Mouse (Mus musculus) hindbrain, embryonic 10.5 days (tissue): ENCODE measurements at regions not wholly inside any gene's neighbourhood (a gene's known extent, or its start where the extent isn't known, plus 50 kb on each side); places are given as distances from the start of the nearest gene placed in this dataset.

Source experiments
- DNase-seq: peaks from one replicate; pipeline ENCODE4 v3.0.0-alpha.2; 2017; ENCODE audit warnings: low spot score
- H3K27ac ChIP-seq: fragments of 300-500 bp; sonication (generic); 2 replicates; pipeline ENCODE4 v1.5.1; 2016; ENCODE audit warnings: mild to moderate bottlenecking, moderate library complexity
- H3K27me3 ChIP-seq: fragments of 300-500 bp; sonication (generic); 2 replicates; pipeline ENCODE4 v1.6.1; 2016; ENCODE audit warnings: mild to moderate bottlenecking; ENCODE audit not compliant: poor library complexity, insufficient read depth, severe bottlenecking
- H3K36me3 ChIP-seq: fragments of 300-500 bp; sonication (generic); 2 replicates; pipeline ENCODE4 v1.6.1; 2016; ENCODE audit warnings: mild to moderate bottlenecking, moderate library complexity
- H3K4me1 ChIP-seq: fragments of 300-500 bp; sonication (generic); replicated peaks from 2 replicates; pipeline ENCODE4 v1.6.1; 2016; ENCODE audit warnings: mild to moderate bottlenecking
- H3K4me3 ChIP-seq: fragments of 300-500 bp; sonication (generic); 2 replicates; pipeline ENCODE4 v1.5.1; 2016; ENCODE audit warnings: mild to moderate bottlenecking, moderate library complexity
- H3K9me3 ChIP-seq: fragments of 300-500 bp; sonication (generic); 2 replicates; pipeline ENCODE4 v1.6.1; 2016; ENCODE audit warnings: mild to moderate bottlenecking, moderate library complexity
- WGBS: fragments of 180-500 bp; shearing (Covaris S2); methylation state at CpG from one replicate; pipeline ENCODE4 v1.1.7; 2016; 5-methylcytosine and 5-hydroxymethylcytosine counted together

GRCm38 (mm10) chr3:115819401-115820138 lies 68.1 kb upstream of the Dph5 start:
- no peak overlapping the region for H3K4me3 ChIP-seq
- no peak for DNase-seq
- H3K27ac ChIP-seq: no peak overlapping the region
- H3K9me3 ChIP-seq: no peaks in the 10 kb centered on the region
- H3K4me1 ChIP-seq: no peaks in the 10 kb centered on the region; the same call in none of the 2 replicates
- H3K27me3 ChIP-seq: no peaks in the 10 kb centered on the region
- whole genome bisulfite sequencing: 65% methylated on average over 7 of the region's 7 CpGs
- no peaks in the 10 kb centered on the region for H3K36me3 ChIP-seq

- WGBS: 74% methylated on average over 8 of the region's 8 CpGs
- H3K27me3 ChIP-seq: no peaks in the 10 kb centered on the region
- DNase-seq: no peak
- H3K4me1 ChIP-seq: no peaks in the 10 kb centered on the region; the same call in none of the 2 replicates
- no peaks in the 10 kb centered on the region for H3K36me3 ChIP-seq
- H3K4me3 ChIP-seq: no peak overlapping the region
- no peak overlapping the region for H3K27ac ChIP-seq
- no peaks in the 10 kb centered on the region for H3K9me3 ChIP-seq
Observed at GRCm38 (mm10) chr3:115820139-115820481, 67.5 kb upstream of the Dph5 start.

GRCm38 (mm10) chr3:115821627-115822026 lies 66.0 kb upstream of the Dph5 start:
- Histone ChIP-seq H3K36me3 (no peaks in the 10 kb centered on the region), H3K27ac (no peak overlapping the region), H3K27me3 (no peaks in the 10 kb centered on the region), H3K9me3 (no peaks in the 10 kb centered on the region), H3K4me3 (no peak overlapping the region), H3K4me1 (no peaks in the 10 kb centered on the region; the same call in none of the 2 replicates)
- no peak for DNase-seq
- 84% methylated on average over 2 of the region's 2 CpGs for WGBS

GRCm38 (mm10) chr3:115822491-115822890 lies 65.1 kb upstream of the Dph5 start:
- Histone ChIP-seq H3K4me3 (no peak overlapping the region), H3K9me3 (no peaks in the 10 kb centered on the region), H3K27ac (no peak overlapping the region), H3K36me3 (no peaks in the 10 kb centered on the region), H3K27me3 (no peaks in the 10 kb centered on the region), H3K4me1 (no peaks in the 10 kb centered on the region; the same call in none of the 2 replicates)
- DNase-seq: no peak
- 71% methylated on average over 6 of the region's 6 CpGs for WGBS

GRCm38 (mm10) chr3:115823741-115824140 lies 63.9 kb upstream of the Dph5 start:
- Histone ChIP-seq H3K36me3 (no peaks in the 10 kb centered on the region), H3K9me3 (no peaks in the 10 kb centered on the region), H3K4me3 (no peak overlapping the region), H3K27me3 (no peaks in the 10 kb centered on the region), H3K4me1 (no peaks in the 10 kb centered on the region; the same call in none of the 2 replicates), H3K27ac (no peak overlapping the region)
- WGBS: 92% methylated on average over 5 of the region's 5 CpGs
- DNase-seq: no peak

DNA sequence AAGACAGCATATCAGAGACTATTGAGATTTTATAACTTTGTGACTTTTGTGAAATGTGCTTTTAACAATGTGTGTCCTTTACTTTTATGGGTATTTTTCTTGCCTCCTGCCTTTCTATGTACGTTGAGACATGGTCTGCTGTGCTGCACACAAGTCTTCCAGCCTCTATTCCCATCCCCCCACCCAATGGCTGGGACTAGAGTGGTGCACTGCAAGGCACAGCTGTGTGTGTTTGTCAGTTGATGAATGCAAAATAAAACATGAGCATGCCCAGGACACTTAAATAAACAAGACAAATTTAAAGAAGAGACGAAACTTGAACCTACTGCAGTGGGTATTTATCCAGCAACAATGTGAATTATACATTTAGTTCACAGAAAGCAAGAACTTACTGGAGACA lies 62.8 kb upstream of the Dph5 start:
- no peak overlapping the region for H3K4me3 ChIP-seq
- H3K36me3 ChIP-seq: no peaks in the 10 kb centered on the region
- H3K4me1 ChIP-seq: no peaks in the 10 kb centered on the region; the same call in none of the 2 replicates
- no peak overlapping the region for H3K27ac ChIP-seq
- 66% methylated on average over 2 of the region's 2 CpGs for WGBS
- H3K27me3 ChIP-seq: no peaks in the 10 kb centered on the region
- no peaks in the 10 kb centered on the region for H3K9me3 ChIP-seq
- no peak for DNase-seq

DNA sequence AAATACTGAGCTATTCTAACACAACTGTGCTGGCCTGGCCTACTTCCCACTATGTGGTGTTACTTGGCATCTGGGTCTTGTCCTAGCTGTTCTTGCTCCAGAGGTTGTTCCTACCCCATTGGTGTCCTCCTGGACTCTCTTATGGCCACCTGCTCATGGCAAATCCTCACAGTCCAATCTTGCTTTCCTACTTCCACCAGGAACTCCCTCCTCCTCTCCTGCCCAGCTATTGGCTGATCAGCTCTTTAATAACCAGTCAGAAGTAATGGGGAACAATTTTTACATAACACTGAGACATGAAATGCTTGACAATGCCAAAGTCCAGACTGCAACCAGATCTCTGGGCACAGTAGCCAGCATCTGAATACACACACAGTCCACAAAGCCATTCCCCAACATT lies 52.3 kb upstream of the Dph5 start:
- Histone ChIP-seq H3K27me3 (no peaks in the 10 kb centered on the region), H3K9me3 (no peaks in the 10 kb centered on the region), H3K36me3 (no peaks in the 10 kb centered on the region), H3K27ac (no peak overlapping the region), H3K4me1 (no peaks in the 10 kb centered on the region), H3K4me3 (no peak overlapping the region)
- DNase-seq: no peak

DNA sequence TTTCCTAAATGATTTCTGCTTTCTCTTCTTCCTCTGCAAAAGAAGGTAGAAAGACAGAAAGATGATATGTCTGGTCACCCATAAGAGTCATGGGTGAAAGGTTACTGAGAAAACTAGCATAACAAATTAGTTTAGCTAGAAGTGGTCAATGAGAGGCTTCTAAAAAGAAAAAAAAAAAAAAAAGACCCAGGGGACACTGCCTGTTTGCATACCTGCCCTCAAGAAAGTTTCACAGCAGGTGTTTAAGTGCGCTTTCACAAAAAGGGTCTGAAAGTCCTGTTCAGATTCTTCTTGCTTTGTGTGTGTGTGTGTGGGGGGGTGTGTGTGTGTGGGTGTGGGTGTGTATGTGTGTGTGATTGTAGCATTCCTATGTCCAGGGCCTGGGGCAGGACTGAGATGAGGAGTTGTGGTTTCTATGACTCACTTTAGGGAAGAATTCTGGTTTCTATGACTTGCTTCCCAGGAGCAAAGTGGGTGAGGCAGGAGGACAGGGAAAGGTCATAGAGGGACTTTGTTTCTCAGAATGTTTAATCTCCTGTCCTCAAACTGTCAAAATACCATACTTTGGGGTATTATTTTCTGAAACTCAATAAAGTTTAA lies 49.9 kb upstream of the Dph5 start:
- 67% methylated on average over 1 of the region's 1 CpGs for WGBS
- no peak overlapping the region for H3K4me3 ChIP-seq

More for the DNA sequence above, 49.9 kb upstream of the Dph5 start:
- no peaks in the 10 kb centered on the region for H3K36me3 ChIP-seq
- no peaks in the 10 kb centered on the region for H3K9me3 ChIP-seq
- no peaks in the 10 kb centered on the region for H3K4me1 ChIP-seq
- DNase-seq: no peak
- H3K27me3 ChIP-seq: no peaks in the 10 kb centered on the region
- no peak overlapping the region for H3K27ac ChIP-seq
